Mouse (Mus musculus) testis, adult 2 months (tissue): ENCODE results near the gene Vwa3b.

ENCODE experiments used
- CTCF ChIP-seq: fragments of 200-500 bp; IDR thresholded peaks from 2 replicates; pipeline ENCODE4 v1.5.1; 2012; ENCODE audit warnings: low read depth, mild to moderate bottlenecking, inconsistent platforms, low read length, moderate library complexity; ENCODE audit not compliant: control insufficient read depth, insufficient read depth, insufficient replicate concordance
- POLR2A ChIP-seq: fragments of 200-500 bp; IDR thresholded peaks from 2 replicates; pipeline ENCODE4 v1.6.1; 2012; ENCODE audit warnings: low read depth, mild to moderate bottlenecking, inconsistent platforms, low read length, moderate library complexity; ENCODE audit not compliant: control insufficient read depth

- no peak for TF ChIP-seq CTCF
- TF ChIP-seq POLR2A, result no peak
Measured at GRCm38 (mm10) chr1:37009880-37010279, 16.5 kb upstream of the Vwa3b start.
